Mouse (Mus musculus) c-Kit-positive CD71-positive TER-119-negative erythroid progenitor cells, embryonic 14.5 days (primary cell): Measurements from ENCODE around the gene Olfr1417.
"Not testable (repeated sequence)": the region's sequence is repeated elsewhere in the genome, so short reads cannot be mapped to it uniquely, and the experiment has no call there.

Experiments
- DNase-seq: peaks from one replicate; pipeline ENCODE4 v3.0.0-alpha.2; 2013; ENCODE audit warnings: low read depth

Gene Olfr1417

DNA sequence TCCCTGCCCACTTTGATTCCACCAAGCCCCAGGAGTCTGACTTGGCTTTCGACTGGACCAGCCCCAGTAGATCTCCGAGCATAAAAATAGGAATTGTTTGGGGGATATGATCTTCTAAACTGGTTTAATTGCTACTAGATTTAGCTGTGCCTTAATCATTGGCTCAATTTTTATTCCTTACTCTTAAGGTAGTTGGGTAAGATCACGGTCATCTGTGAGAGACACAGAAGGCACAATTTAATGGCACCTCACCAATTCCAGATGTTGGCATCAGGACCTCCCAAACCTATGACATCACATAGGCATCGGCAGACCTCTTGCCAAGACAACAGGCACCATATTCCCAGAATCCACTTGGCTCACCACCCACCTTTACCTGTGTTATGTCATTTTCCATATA, at the start of gene Olfr1417:
Olfr1417 (minus strand) TSS at position 101 of the 400 bp plus-strand sequence.
- DNase-seq: no peak

DNA sequence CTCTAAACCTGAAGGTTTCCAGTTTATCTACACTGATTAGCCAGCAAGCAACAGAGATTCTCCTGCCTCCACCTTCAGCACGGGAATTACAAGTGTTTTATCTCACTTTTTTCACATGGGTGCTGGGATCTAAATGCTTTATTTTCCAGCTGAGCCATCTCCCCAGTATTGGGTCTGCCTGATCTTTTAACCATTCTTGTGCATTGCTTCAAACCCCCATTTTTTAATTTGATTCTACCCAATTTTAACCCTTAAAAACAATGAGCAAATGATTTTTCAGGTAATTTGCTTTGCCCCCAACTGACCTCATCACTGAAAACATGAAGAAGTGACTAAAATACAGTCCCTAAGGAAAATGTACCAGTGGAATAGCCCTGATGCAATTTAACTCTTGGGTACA, 47.2 kb upstream of the Olfr1417 start, which contains the start of gene Olfr1420:
Olfr1420 (plus strand) TSS at position 301 of the 400 bp plus-strand sequence.
- no peak for DNase-seq

DNA sequence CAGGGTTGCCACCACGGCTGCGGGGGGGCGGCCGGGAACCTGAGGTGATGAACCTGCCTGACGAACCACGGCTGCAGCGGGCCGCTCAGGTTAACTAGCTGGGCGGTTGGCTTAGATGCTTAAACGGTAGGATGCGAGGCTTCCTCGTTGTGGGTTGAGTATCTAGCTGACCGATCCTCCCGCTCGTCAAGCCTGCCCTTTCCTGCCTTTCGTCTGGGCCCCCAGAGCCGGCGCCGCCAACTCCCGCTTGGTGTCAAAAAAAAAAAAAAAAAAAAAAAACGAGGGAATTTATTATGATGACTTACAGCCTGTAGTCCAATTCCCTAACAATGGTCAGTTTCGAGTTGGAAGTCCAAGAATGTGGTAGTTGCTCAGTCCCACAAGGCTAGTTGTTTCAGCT, 39.4 kb upstream of the Olfr1417 start:
- DNase-seq: not testable (repeated sequence)

DNA sequence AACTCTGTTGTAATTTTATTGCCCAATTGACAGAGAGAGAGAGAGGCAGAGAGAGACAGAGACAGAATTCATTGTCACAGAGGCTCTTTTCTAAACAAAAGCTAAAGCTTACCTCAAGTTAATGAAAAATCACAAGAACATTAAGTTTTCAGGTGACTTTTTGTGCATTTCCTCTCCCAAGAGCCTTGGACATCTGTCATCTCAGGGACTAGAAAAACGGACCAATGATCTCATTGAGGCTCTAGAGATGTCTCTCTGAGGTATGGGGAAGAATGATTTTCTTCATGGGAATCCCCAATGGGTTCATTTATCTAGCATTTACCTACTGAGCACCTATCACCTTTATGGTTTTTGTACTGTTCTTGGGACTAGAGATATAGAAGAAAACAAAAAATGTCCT, 36.0 kb upstream of the Olfr1417 start, which contains the start of gene Olfr1419:
Olfr1419 (minus strand) TSS at position 101 of the 400 bp plus-strand sequence.
- DNase-seq: no peak

DNA sequence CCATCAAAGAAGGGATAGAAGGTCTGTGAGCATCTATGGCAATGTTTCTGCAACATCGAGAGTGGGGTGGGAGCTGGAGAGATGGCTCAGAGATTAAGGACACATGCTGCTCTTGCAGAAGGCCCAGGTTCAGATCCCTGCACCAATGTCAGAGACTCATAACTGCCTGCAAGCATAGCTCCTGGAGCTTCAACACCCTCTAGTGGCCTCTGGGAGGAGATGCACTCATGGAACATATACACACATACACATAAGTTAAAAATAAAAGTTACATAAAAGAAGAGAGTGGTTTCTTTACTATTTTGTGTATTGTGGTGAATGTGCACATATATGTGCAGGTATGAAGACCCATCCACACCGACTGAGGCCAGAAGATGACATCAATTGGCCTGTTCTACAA, 28.8 kb upstream of the Olfr1417 start:
- DNase-seq: no peak

DNA sequence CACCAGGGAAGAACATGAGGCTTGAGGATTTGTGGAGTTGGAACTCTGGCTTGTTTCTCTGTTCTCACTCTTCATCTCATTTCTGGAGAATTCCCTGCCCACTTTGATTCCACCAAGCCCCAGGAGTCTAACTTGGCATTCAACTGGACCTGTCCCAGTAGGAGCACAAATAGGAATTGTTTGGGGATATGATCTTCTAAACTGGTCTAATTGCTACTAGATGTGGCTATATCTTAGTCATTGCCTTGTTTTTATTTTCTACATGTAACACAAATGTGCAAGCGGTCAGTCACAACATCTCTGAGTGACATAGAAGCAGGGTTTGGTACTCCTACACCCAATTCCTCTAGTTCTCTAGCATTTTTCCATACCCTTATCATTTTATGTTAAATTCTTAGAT, 21.9 kb upstream of the Olfr1417 start, which contains the start of gene Olfr1418:
Olfr1418 (minus strand) TSS at position 101 of the 400 bp plus-strand sequence.
- DNase-seq: no peak

DNA sequence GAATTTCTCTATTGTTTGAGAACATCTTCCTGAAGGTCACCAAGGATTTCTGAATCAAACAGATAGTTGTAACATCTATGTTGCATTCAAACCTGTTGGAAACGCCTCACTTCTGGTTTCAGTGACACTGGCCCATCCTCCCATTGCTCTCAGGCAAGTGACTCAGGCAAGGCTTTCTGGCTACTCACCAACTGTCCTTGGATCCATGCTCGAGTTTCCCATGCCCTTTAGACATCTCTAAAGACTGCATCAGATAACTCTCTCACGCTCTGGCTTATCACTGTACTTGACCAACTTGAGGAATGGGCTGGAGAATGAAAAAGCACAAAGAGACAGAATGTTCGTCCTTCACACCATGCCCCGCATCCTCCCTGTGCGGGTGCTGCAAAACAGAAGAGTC, 17.5 kb upstream of the Olfr1417 start:
- no peak for DNase-seq

DNA sequence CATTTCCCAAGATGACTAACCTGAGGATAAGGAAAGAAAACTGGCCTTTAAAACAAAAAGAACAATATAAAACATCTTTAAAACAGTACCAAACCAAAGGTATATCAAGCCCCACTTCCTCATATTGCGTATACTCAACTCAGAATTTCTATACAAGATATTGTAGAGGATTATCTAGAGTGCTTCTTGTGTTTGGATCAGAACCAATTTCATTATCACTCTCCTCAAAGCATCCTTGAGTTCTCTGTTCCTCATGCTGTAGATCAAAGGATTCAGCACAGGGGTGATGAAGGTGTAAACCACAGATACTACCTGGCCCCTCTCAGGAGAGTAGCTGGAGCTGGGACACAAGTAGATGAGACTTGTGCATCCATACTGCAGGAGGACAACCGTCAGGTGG, 15.8 kb upstream of the Olfr1417 start:
- no peak for DNase-seq

DNA sequence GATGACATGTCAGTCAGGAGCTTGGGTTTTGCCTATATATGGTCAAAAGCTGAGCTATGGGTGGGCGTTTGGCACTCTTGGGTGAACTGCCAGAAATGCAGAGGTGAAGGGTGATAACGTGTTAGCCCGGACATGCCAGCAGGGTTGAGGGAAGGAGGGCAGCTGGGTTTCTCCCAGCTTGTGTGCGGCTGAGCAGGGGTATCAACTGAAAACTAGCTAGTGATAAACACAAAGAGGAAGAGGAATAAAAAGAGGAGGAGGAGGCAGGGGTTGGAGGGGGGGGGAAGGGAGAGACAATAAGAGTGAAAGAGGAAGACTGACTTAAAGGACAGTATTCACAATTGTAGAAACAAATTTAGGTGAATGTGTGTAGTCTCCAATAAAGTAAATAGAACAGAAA, 13.6 kb upstream of the Olfr1417 start:
- no peak for DNase-seq

DNA sequence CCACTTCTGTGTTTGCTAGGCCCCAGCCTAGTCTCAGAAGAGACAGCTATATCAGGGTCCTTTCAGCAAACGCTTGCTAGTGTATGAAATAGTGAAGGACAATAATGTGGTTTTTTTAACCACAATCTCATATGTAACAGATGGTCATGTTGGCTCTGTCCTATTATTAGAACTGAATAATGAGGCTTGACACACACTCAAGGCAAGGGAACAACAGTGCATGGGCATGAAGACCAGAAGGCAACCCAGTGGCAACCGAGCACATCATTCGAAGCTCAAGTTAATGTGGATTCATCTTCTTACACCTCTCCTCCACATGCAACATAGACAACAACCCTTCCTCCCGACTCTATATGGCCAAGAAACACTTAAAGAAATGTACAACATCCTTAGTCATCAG, 7.3 kb upstream of the Olfr1417 start:
- DNase-seq: no peak

DNA sequence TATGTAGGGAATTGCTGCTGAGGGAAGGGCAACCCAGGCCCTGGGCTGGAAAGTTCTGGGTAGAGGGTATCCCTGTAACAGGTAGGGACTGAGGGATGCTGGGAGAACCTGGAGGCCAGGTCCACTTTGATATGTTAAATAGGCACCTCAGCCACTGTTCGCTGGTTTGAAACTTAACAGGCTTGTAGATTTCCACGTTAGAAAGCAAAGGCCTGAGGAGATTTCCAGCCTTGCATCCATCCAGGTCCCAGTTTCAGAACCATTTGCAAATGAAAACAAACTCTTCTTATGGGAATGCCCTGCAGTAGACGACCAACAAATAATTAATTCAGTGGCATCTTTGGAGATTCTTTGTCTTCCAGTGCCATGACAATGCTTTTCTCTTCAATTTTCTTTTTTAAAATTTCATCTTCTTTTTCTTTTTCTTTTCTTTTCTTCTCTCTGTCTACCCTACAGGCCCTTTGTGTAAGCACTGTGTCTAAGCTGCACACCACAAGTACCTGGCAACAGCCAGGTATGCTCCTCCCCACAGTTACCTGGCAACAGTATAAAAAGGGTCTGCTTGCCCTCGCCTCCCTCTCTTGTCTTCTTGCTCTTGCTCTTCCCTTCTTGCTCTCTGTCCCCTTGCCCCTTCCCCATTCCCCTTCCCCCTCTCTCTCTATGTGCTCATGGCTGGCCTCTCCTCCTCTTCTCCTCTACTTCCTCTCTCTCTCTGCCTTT, 15.5 kb downstream of the Olfr1417 start:
- DNase-seq: no peak

DNA sequence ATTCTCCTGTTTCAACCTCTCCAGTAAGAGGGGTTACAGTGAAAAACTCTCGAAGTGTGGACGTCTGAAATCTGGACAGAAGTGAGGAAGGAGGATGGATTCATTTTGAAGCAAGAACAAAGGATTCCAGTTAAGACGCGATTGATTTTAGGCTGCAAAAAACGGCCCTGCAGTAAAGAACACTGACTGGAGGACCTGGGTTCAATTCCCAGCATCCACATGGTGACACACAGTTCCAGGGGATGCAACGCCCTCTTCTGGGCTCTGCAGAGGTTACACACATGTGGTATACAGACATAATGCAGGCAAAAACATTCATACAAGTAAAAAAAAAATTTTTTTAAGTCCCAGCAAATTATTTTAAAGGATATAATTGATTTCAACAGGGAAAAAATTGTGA, 18.8 kb downstream of the Olfr1417 start:
- no peak for DNase-seq

DNA sequence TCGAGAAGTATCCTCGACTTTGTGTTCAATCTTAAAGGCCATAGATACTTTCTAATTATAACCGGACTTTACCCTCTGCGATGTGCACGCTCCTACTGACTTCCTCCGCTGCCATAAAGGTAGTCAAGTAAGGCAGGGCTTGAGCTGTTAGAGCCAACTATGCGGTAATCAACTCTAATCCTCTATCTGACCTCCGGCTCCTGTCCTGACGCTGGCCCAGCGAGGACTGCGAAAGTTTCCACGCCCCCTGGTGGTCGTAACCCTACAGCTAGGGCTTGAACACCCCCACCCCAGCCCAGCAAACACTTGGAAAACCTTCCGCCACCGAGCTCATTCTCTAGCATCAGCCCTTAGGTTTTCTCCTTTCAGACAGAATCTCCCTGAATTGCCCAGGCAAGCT, 19.2 kb downstream of the Olfr1417 start:
- peak; percentile 30 for DNase-seq

DNA sequence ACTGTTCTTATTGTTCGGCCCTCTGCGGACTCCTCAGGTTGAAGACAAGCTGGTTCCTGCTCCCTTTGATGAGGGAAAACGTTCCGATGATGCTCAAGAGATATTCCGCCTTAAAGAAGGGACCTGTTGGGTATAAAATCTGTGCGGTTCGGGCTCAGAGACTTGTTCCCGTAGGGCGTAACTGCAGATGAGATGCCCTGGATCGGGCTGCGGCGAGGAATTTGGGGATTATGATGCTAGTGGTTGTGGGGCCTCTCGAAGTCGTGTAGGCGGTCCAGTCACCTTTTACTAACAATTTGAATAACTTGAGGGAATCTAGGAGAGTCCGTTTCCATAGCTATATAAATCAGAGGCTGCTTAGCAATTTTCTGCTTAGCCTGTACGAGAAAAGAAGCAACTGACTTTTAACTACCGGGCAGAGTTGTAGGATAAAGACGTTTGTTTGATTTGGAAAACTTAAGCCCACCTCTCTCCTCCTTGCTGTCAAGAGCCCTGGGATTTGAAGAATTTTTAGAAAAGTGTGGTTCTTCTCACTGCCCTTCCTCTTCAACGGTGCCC, 19.8 kb downstream of the Olfr1417 start, which contains the start of gene Stx3:
Stx3 (minus strand) TSS at position 261 of the 558 bp plus-strand sequence.
- DNase-seq: no peak

DNA sequence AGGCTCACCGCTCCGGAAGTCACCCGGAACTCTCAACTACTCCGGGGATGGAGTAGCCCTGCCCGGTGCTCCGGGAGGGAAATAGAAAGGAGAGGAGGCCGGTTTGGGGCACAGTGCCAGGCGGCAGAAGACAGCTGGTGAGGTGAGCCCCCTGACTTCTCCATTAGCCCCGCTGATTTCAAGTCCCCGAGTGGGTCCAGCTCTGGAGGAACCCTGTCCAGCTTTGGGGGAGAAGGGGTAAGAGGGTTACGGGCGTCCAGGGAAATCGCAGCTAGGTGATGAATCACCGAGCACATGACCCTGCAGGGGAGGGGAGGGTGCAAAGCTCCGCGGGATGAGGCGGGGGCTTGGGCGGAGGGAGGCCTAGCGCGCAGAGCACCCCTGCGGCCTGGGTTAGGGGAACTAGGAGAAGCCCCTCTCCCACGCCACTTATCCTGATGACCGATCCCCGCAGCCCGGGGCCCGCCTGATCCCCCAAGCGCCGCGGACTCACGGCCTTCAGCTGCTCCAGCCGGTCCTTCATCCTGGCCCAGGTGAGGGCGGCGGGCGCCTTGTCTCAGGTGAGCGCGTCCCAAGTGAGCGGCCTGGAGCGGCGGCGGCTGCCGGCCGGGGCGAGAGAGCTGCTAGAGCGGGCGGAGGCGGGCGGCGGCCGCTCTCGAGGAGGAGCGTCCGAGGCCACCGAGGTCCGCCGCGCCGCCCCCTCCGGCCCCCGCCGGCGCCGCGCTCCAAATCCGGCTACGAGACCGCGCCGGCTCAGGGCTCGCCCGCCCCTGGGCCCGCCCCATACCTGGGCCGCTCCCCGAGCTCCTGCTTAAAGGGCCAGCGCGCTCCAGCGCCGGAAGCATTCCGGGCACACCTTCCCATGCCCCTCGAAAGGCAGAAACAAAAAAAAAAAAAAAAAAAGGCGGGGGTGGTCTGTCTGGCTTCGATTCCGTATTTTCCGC, 20.5 kb downstream of the Olfr1417 start:
- DNase-seq: no peak

DNA sequence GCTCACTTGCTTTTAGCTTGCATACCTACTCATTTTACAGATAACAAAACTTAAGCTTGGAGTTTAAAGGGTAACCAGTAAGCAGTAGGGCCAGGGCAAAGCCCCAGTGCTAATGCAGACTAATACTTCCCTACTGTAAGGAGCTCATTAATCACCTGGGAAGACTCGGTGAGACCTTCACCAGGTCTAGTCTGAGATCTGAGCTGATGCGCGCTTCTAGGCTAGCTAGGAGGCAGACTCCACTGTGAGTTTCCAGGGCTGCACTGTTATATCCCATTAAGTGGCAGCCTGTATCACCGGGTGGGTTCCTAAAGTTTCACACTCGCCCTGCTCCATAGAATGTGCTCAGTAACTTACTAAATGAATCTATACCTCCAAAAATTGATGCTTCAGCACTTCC, 21.4 kb downstream of the Olfr1417 start:
- no peak for DNase-seq

DNA sequence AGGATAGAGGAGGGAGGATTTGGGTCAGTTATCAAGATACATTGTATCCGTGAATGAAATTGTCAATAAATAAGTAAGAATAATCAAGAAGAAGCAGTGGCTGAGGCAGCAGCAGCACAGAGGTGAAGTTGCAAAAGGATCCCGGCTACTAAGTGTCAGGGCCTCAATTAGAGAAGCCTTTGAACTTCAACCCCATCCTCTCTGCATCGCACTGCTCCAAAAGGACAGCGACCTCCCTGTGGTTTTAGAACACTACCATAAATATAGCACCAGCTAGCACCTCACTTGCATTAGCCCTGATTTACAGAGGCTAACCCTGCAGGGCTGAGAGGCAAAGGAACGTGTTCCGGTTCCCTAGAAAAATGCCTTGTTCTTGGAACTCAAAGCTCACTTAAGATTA, 22.3 kb downstream of the Olfr1417 start:
- no peak for DNase-seq

DNA sequence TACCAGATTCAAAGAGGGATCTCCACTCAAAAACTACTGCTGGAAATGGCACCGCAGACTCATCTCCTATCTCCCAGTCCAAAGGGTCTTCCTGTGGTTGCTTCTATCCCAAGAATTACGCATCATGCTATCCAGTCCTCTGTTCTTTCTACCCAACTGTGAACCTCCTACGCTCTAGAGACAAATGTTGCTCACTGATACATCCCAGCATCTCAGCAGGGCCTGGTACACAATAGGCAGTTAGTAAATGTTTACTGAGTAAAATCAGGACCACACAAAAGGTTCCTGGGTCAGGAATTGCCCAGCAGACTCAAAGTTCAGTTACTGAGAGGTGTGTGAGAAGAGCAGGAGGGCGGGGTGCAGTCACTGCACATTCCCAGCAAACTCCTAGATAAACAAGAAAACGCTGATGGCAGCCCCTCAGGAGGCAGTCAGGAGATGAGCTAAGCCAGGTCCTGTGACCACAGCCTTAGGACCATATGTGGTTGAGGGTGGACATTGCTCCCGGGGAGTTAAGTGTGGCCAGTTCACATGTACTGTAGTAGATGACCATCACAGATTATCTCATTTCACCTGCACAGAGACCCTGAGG, 24.2 kb downstream of the Olfr1417 start:
- DNase-seq: no peak

DNA sequence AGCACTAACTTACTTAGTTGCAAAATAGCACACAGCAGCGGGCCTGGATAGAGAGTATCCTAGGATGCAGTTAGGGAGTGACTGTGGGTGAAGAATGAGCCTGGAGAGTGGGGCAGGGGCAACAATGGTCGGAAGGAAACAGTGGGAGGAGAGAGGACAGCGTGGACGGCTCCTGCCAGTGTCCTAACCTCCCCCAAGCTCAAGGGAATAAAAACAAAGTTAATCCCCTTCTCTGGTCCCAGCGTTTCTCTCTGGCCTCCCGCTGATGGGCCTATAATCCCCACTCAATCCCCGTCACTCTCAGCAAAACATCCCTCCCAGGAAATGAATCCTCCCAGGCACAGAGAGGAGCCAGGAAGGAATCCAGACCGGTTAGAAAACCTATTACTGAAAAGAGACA, 25.4 kb downstream of the Olfr1417 start:
- DNase-seq: no peak

DNA sequence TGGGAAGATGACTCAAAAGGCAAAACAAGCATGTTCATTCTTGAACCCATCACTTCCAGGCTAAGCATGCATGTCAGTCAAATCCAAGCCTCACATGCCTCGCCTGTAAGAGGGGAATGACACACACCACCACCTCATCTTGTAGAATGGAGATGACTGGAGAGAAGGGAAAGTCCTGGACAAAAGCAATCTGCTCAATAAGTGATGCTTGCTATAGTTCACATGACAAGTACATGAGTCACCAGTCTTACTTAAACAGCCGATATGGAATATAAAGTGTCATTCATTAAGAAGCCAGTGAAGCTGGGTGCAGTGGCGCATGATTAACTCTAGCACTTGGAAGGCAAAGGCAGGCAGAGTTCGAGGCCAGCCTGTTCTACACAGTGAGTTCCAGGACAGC, 25.9 kb downstream of the Olfr1417 start:
- DNase-seq: no peak

DNA sequence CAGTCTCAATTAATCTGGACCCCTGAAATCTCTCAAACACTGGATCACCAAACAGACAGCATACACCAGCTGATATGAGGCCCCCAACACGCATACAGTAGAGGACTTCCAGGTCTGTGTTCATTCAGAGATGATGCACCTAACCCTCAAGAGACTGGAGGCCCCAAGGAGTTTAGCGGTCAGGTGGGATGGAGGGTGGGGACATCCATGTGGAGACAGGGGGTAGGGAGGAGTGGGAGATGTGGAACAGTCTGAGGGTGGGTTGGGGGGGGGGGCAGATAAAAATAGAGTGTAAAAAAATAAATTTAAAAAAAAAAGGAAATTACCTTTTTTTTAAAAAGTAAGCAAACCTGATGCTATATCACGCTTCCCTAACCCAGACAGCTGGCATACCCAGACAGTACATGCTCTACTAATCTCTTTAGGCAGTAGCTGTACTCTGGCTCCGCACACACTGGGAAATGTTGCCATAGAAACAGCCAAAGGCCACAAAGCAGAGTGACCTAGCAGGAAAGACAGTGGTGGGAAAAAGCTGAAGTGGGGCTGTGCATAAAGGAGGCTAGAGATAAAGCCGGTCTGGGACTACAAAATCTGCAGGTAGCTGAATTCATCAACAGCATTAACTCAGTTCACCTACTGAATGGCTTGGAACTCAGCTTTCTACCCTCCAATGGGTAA, 27.2 kb downstream of the Olfr1417 start:
- no peak for DNase-seq

DNA sequence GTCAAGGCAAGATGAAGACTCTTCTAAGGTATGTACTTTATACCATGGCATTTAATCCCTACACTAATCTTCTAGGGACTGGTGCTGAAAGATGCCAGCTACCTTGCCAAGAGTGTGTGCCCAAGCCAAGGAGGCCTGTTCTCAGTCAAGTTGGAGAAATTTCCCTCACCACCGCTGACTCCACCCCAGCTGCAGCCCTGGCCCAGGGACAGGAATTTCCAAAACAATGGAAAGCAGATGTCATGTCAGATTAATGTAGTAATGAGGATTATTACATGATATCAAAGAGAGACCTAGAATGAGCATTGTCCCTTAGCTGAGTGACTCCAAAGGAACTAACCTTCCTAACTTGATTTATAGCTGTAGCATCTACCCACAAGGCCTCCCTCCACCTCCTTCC, 28.2 kb downstream of the Olfr1417 start:
- DNase-seq: no peak
